Mouse (Mus musculus) limb, embryonic 13.5 days (tissue): ENCODE measurements around the gene D11Wsu47e. TPM values are rescaled to one million over a fixed set of nuclear protein-coding genes. Genes with fewer than 3 reads are reported as not detected.

Experiments used
- ATAC-seq: fragments of 200-750 bp; cut with Nextera tagmentation; 2 replicates; pipeline ENCODE4 v1.8.0; 2017; ENCODE audit warnings: low read depth, moderate number of reproducible peaks, moderate TSS enrichment; ENCODE audit not compliant: low FRiP score
- H3K27ac ChIP-seq: fragments of 300-500 bp; sonication (generic); 2 replicates; pipeline ENCODE4 v1.5.1; 2015; ENCODE audit warnings: inconsistent platforms, mild to moderate bottlenecking, moderate library complexity
- H3K27me3 ChIP-seq: fragments of 300-500 bp; sonication (generic); 2 replicates; pipeline ENCODE4 v1.6.1; 2015; ENCODE audit warnings: mild to moderate bottlenecking, inconsistent platforms
- H3K36me3 ChIP-seq: fragments of 300-500 bp; sonication (generic); 2 replicates; pipeline ENCODE4 v1.6.1; 2015; ENCODE audit warnings: inconsistent platforms, mild to moderate bottlenecking, moderate library complexity
- H3K4me1 ChIP-seq: fragments of 300-500 bp; sonication (generic); 2 replicates; pipeline ENCODE4 v1.6.1; 2015; ENCODE audit warnings: inconsistent platforms
- H3K4me2 ChIP-seq: fragments of 300-500 bp; sonication (generic); replicated peaks from 2 replicates; pipeline ENCODE4 v1.6.1; 2015; ENCODE audit warnings: inconsistent platforms, mild to moderate bottlenecking, moderate library complexity
- H3K4me3 ChIP-seq: fragments of 300-500 bp; sonication (generic); 2 replicates; pipeline ENCODE4 v1.5.1; 2015; ENCODE audit warnings: moderate library complexity, mild to moderate bottlenecking, inconsistent platforms
- H3K9ac ChIP-seq: fragments of 300-500 bp; sonication (generic); 2 replicates; pipeline ENCODE4 v1.6.1; 2015; ENCODE audit warnings: mild to moderate bottlenecking, inconsistent platforms
- H3K9me3 ChIP-seq: fragments of 300-500 bp; sonication (generic); 2 replicates; pipeline ENCODE4 v1.6.1; 2016; ENCODE audit warnings: inconsistent platforms
- WGBS: fragments of 180-500 bp; shearing (Covaris S2); methylation state at CpG from one replicate; pipeline ENCODE4 v1.1.7; 2015; 5-methylcytosine and 5-hydroxymethylcytosine counted together
- polyA plus RNA-seq: library from polyadenylated mRNA; unstranded; fragments of >200 nt; fragmentation: Nextera tagmentation; extraction: Ambion mirVana; gene quantifications from 2 replicates; pipeline ENCODE4 v1.2.1, GENCODE M21; 2015

The D11Wsu47e gene
- polyA plus RNA-seq: 22.7 and 23.7 TPM in 2 replicates

DNA sequence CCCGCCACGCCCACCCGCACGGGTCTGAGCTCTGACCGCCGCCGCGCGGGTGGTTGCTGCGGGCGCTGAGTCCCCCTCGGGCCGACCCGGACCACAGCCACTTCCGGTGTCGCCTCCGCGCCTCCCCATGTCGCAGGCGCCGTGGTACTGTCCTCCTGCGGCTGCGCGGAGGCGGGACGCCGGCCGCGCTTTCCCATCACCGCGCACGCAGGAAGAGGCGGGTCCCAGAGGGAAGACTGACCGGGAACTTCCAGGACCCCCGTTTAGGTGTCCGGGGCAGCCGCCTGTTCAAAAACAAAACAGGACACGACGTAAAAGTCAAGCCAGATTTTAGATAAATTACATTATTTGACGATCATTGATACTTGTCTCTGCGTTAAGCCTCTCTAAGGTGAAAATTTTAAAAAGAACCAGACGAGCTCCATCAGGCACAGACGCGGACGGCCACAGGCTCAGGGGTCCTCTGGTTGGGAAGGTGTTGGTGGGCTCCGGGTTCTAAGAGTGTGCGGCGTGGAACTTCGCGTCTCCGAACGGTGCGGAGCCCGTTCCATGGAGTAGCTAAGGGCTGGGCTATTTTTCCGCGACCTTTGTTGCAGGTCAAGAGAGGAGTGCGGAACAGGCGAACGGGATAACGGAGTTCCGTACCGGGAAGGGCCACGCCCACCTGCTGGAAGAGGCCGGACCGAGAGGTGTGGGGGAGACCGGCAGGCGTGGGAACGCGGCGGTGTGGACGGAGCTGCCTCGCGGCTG lies at the start of gene D11Wsu47e, which contains the start of gene Fam104a:
Gene D11Wsu47e, plus strand, starts transcription at position 456 of the 750 bp plus-strand sequence.
Gene Fam104a, minus strand, starts transcription at position 199 of the 750 bp plus-strand sequence.
- WGBS: under 1% methylated on average over 71 of the region's 73 CpGs
- H3K36me3 ChIP-seq: peaks cover 16% of the 10 kb centered on the region
- peaks cover 35% of the 10 kb centered on the region for H3K4me1 ChIP-seq
- H3K9me3 ChIP-seq: no peaks in the 10 kb centered on the region
- no peaks in the 10 kb centered on the region for H3K27me3 ChIP-seq
- ATAC-seq: peak; percentile 93
- peak within 1 kb of the TSS; percentile 96 for H3K4me3 ChIP-seq
- H3K4me2 ChIP-seq: peak within 1 kb of the TSS; percentile 76
- H3K9ac ChIP-seq: peak within 1 kb of the TSS; percentile 92
- H3K27ac ChIP-seq: peak within 1 kb of the TSS; percentile 95

DNA sequence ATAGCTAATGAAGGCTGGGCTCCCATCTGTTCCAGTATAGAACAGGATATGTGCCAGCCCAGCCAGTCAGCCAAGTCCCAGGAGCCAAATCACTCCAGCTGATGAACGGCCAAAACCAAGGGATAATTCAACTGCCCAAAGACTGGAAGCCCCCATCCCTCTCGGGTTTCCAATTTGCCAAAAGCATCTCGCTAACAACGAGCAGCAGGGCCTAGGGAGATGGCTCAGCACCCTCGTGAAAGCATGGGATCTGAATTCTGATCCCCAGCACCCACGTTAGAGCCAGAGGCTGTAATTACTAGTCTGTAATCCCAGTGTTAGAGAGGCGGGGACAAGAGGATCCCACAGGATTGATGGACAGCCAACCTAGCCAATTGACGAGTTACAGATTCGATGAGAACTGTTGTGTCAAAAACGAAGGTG lies 49.5 kb upstream of the D11Wsu47e start:
- Histone ChIP-seq H3K27ac (no peak overlapping the region), H3K4me3 (no peak overlapping the region), H3K9ac (no peak overlapping the region), H3K36me3 (no peaks in the 10 kb centered on the region), H3K27me3 (peaks cover 3% of the 10 kb centered on the region; the same call in 1 of the 2 replicates), H3K4me2 (no peak overlapping the region), H3K4me1 (no peaks in the 10 kb centered on the region), H3K9me3 (0 out of 2 replicates have a peak, but pooled peaks cover 3% of the 10 kb centered on the region)
- WGBS: 65% methylated on average over 10 of the region's 10 CpGs
- ATAC-seq: no peak

DNA sequence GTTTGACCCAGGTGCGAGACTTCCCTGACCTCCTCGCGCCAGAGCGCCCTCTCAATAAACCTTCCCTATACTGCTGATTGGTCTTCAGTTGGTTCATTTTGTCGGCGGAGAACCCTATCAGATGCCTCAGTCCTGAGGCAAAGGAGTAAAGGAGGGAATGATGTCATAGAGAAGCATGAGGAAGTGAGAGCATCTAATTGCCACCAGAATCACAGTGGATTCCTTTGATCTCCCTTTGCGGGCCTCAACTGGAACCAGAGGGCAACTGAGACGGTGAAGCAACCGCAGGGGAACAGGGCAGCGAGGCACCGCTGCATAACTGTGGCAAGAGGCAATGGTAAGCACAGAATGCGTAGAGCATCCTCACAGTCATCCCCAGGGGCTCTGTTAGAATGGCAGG lies 45.5 kb upstream of the D11Wsu47e start:
- Histone ChIP-seq H3K27ac (no peak overlapping the region), H3K36me3 (no peaks in the 10 kb centered on the region), H3K4me2 (no peak overlapping the region), H3K4me1 (no peaks in the 10 kb centered on the region), H3K9me3 (0 out of 2 replicates have a peak, but pooled peaks cover 3% of the 10 kb centered on the region), H3K4me3 (no peak overlapping the region), H3K9ac (no peak overlapping the region), H3K27me3 (no peaks in the 10 kb centered on the region)
- 79% methylated on average over 12 of the region's 12 CpGs for WGBS
- ATAC-seq: no peak

DNA sequence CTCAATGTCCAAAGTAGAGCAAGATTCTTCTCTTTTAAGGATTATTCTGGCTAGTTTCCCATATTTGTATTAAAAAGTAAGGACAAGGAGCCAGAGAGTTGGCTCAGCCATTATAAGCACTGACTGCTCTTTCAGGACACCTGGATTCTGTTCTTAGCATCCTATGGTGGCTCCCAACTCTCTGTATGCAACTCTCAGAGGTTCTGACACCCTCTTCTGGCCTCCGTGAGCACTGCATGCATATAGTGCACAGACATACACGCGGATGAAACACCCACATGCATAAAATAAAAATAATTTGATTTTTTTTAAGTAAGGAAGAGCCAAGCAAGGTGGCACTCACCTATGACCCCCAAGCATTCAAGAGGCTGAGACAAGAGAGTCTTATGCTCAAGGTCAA lies 39.0 kb upstream of the D11Wsu47e start:
- H3K27me3 ChIP-seq: no peaks in the 10 kb centered on the region
- no peak overlapping the region for H3K4me3 ChIP-seq
- H3K9me3 ChIP-seq: 0 out of 2 replicates have a peak, but pooled peaks cover 4% of the 10 kb centered on the region
- no peak overlapping the region for H3K27ac ChIP-seq
- H3K9ac ChIP-seq: no peak overlapping the region
- WGBS: 84% methylated on average over 3 of the region's 3 CpGs
- no peaks in the 10 kb centered on the region for H3K36me3 ChIP-seq
- ATAC-seq: no peak
- no peak overlapping the region for H3K4me2 ChIP-seq
- H3K4me1 ChIP-seq: peaks cover 16% of the 10 kb centered on the region

DNA sequence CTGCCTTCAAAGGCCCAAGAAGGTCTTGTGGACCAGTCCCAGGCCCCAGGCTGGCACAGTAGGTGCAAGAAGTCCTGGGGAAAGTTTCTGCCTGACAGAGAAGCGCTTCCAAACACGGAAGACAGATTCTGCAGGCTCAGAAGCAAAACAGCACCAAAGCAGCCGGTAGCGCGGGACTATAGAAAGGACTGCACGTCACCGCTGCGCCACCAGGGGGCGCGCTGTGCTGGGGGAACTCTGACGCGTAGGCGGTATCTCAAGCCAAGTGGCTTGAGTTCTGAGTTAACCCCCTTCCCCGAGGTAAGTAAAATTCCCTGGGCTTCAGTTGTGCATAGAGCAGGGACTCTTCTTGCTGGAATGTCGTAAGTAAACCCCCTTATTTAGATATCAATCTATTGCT lies 36.1 kb upstream of the D11Wsu47e start:
- Histone ChIP-seq H3K27me3 (no peaks in the 10 kb centered on the region), H3K4me1 (peaks cover 37% of the 10 kb centered on the region), H3K36me3 (peaks cover 16% of the 10 kb centered on the region), H3K4me2 (peak overlapping the region; percentile 46), H3K27ac (no peak overlapping the region), H3K9me3 (0 out of 2 replicates have a peak, but pooled peaks cover 4% of the 10 kb centered on the region), H3K9ac (no peak overlapping the region; the same call in 1 of the 2 replicates), H3K4me3 (no peak overlapping the region)
- 3% methylated on average over 15 of the region's 15 CpGs for WGBS
- no peak for ATAC-seq

DNA sequence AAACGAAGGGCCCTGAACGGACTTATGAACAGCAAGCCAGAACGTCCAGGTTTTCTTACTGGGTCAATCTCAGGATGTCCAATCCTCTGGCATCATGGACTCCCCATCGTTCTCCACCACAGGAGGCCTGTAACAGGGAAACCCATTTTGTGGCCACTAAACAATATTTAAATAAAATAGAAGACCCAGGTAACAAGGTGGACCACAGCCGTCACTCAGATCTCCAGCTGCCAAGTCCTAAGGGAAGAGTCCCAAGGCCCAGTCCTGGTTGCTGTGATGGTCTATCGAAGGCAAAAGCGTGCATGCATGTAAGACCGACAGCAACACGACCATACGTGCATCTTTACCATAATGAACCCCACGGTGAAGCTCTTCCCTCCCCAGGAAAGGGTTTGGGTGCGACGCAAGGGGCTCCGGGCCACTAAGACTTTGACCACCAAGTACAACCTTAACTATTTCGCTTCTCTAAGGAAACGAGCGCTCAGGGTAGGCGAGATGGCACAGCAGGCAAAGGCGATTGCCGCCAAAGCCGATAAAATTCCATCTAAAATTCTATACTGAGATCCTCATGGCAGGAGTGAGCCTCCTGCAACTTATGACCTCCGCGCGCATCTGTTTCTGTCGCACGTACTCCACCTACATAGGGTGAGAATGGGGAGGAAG lies 35.4 kb upstream of the D11Wsu47e start, which contains the start of gene Cog1:
Gene Cog1, plus strand, starts transcription at position 480 of the 663 bp plus-strand sequence.
- 45% methylated on average over 26 of the region's 26 CpGs for WGBS

DNA sequence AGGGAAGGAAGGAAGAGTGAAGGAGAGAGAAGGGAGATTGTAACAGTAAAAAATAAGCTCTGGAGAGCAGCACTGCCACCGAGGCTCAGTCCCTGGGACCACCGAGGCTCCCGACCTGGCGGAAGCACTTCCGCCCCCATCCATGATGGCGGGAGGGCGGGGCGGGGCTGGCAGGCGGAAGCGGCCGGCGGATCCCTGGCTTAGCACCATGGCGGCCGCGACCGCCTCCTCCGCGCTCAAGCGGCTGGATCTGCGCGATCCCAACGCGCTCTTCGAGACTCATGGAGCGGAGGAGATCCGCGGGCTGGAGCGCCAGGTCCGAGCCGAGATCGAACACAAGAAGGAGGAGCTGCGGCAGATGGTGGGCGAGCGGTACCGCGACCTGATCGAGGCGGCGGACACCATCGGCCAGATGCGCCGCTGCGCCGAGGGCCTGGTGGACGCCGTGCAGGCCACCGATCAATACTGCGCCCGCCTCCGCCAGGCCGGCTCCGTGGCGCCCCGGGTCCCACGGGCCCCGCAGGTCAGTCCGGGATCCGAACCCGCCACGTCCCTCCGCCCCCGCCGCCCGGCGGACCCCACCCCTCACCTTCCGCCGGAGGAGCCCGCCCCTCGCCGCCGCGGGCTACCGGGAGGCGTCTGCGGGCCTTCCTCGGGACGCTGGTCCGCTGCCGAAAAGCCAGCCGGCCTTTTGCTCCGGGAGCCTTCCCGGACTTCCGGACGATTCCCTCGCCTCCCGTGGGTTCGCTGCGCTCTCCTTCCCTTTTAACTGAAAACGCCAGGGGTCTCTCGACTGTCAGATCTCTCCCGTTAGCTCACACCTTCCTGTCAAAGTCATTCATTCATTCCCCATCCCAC lies 34.6 kb upstream of the D11Wsu47e start, which contains the start of gene Slc39a11:
Gene Slc39a11, minus strand, starts transcription at position 727 of the 858 bp plus-strand sequence.
- peaks cover 51% of the 10 kb centered on the region for H3K4me1 ChIP-seq
- ATAC-seq: peak; percentile 78
- H3K27ac ChIP-seq: peak within 1 kb of the TSS; percentile 82; the same call in 1 of the 2 replicates
- peak within 1 kb of the TSS; percentile 68 for H3K4me2 ChIP-seq
- peak within 1 kb of the TSS; percentile 93 for H3K9ac ChIP-seq
- H3K4me3 ChIP-seq: peak within 1 kb of the TSS; percentile 90
- WGBS: under 1% methylated on average over 85 of the region's 91 CpGs
- H3K9me3 ChIP-seq: 0 out of 2 replicates have a peak, but pooled peaks cover 4% of the 10 kb centered on the region
- H3K36me3 ChIP-seq: peaks cover 30% of the 10 kb centered on the region
- no peaks in the 10 kb centered on the region for H3K27me3 ChIP-seq

More for the DNA sequence above, 35.4 kb upstream of the D11Wsu47e start, which contains the start of gene Cog1:
- H3K4me1 ChIP-seq: peaks cover 43% of the 10 kb centered on the region
- ATAC-seq: no peak
- H3K4me3 ChIP-seq: peak within 1 kb of the TSS; percentile 90
- H3K9ac ChIP-seq: peak within 1 kb of the TSS; percentile 93
- H3K4me2 ChIP-seq: peak within 1 kb of the TSS; percentile 68
- 0 out of 2 replicates have a peak, but pooled peaks cover 4% of the 10 kb centered on the region for H3K9me3 ChIP-seq
- peak within 1 kb of the TSS; percentile 82; the same call in 1 of the 2 replicates for H3K27ac ChIP-seq
- peaks cover 22% of the 10 kb centered on the region for H3K36me3 ChIP-seq
- H3K27me3 ChIP-seq: no peaks in the 10 kb centered on the region

DNA sequence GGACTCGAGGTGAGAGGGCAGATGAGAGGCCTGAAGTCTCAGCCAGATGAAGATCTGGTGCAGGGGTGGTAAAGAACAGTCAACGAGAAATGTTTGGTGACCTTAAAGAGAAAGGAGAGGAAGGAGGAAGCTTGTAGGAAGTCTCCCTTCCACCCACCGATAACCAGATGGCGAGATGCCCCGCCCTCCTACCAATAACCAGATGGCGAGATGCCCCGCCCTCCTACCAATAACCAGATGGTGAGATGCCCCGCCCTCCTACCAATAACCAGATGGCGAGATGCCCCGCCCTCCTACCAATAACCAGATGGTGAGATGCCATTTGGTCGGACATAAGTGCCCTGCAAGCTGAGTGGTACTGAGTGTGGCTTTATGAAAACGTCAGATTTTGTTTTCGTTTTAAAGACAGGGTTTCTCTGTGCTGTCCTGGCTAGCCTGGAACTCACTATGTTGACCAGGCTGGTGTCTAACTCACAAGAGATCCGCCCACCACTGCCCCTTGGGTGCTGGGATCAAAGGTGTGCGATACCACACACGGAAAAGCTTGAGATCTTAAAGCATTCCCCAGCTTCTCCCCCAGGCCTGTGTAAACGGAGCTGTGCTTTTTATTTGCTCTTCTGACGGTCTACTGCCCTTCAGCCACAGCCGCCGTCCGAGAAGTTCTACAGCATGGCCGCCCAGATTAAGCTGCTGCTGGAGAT lies 32.9 kb upstream of the D11Wsu47e start:
- H3K27me3 ChIP-seq: no peaks in the 10 kb centered on the region
- peaks cover 47% of the 10 kb centered on the region for H3K36me3 ChIP-seq
- no peak overlapping the region for H3K9ac ChIP-seq
- peak overlapping the region; percentile 68 for H3K4me2 ChIP-seq
- 47% methylated on average over 22 of the region's 22 CpGs for WGBS
- no peaks in the 10 kb centered on the region for H3K9me3 ChIP-seq
- H3K4me3 ChIP-seq: peak overlapping the region; percentile 90; the same call in 1 of the 2 replicates
- H3K4me1 ChIP-seq: peaks cover 62% of the 10 kb centered on the region
- no peak for ATAC-seq
- no peak overlapping the region for H3K27ac ChIP-seq

DNA sequence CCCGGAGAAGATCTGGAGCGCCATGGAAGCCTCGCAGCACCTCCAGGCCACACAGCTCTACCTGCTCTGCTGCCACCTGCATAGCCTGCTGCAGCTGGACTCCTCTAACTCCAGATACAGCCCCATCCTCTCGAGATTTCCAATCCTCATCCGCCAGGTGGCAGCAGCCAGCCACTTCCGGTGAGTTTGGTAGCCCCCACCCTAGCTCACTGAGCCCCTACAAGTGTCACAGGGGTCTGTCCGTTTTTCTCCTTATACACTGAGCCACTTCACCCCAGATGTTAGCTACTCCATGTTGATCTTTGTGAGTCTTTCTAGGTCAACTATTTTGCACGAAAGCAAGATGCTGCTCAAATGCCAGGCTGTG lies 32.3 kb upstream of the D11Wsu47e start:
- no peaks in the 10 kb centered on the region for H3K27me3 ChIP-seq
- peaks cover 52% of the 10 kb centered on the region for H3K36me3 ChIP-seq
- 0 out of 2 replicates have a peak overlapping the region, but pooled peaks have one; percentile 68 for H3K4me2 ChIP-seq
- no peak overlapping the region for H3K27ac ChIP-seq
- H3K9ac ChIP-seq: no peak overlapping the region
- H3K4me1 ChIP-seq: peaks cover 62% of the 10 kb centered on the region
- no peaks in the 10 kb centered on the region for H3K9me3 ChIP-seq
- ATAC-seq: no peak
- 49% methylated on average over 8 of the region's 8 CpGs for WGBS
- no peak overlapping the region for H3K4me3 ChIP-seq

DNA sequence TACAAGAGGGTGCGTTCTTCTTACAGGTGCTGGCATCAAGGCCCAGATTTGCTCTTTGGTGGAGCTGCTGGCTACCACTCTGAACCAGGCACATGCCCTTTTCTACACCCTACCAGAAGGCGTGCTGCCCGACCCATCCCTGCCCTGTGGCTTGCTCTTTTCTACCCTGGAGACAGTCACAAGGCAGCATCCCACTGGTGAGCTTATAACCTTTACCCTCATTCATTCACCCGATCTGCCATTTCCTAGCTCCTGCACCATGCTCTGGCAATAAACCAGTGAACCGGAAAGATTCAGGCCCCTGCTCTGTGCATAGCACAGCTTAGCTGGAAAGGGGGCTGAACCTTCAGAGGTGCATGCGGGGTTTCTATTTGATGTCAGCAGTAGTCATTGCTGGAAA lies 31.7 kb upstream of the D11Wsu47e start:
- H3K27me3 ChIP-seq: no peaks in the 10 kb centered on the region
- H3K4me3 ChIP-seq: no peak overlapping the region
- H3K4me2 ChIP-seq: no peak overlapping the region
- ATAC-seq: no peak
- H3K4me1 ChIP-seq: peaks cover 62% of the 10 kb centered on the region
- no peaks in the 10 kb centered on the region for H3K9me3 ChIP-seq
- H3K36me3 ChIP-seq: peaks cover 58% of the 10 kb centered on the region
- no peak overlapping the region for H3K27ac ChIP-seq
- H3K9ac ChIP-seq: no peak overlapping the region
- WGBS: 87% methylated on average over 6 of the region's 6 CpGs

DNA sequence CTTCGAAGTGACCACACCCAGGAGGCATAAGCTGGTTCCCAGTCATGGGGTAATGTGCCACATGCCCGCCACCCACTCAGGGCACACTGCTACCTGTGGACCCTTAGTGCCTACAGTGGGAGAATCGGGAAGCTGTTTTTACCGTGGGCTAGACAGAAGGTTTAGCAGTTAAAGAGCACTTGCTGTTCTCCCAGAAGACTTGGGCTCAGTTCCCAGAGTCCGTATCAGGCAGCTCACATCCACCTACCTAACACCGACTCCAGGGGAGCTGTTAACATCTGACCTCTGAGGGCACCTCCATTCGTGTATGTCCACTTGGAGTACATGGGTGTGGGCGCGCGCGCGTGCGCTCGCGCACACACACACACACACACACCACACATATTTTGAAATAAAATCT lies 30.1 kb upstream of the D11Wsu47e start:
- Histone ChIP-seq H3K4me3 (no peak overlapping the region), H3K9me3 (no peaks in the 10 kb centered on the region), H3K27ac (peak overlapping the region; percentile 83), H3K27me3 (no peaks in the 10 kb centered on the region), H3K4me2 (no peak overlapping the region), H3K9ac (0 out of 2 replicates have a peak overlapping the region, but pooled peaks have one; percentile 13), H3K4me1 (peaks cover 49% of the 10 kb centered on the region), H3K36me3 (peaks cover 74% of the 10 kb centered on the region)
- WGBS: 68% methylated on average over 15 of the region's 15 CpGs
- no peak for ATAC-seq
